Mouse (Mus musculus): ENCODE measurements around the gene Acvr1. TPM values are rescaled to one million over a fixed set of nuclear protein-coding genes. Genes with fewer than 3 reads are reported as not detected.

The Acvr1 gene
- 18.5 and 18.7 TPM in 2 replicates for polyA plus RNA-seq (2012; rRNA removed)

GRCm38 (mm10) chr2:58567066-58567810 is at the start of gene Acvr1, which contains the start of gene Upp2:
Gene Acvr1, minus strand, starts transcription at chr2:58567157.
Gene Upp2, plus strand, starts transcription at chr2:58567298.
- Histone ChIP-seq H3K27me3 (ENCODE audit: control insufficient read depth, insufficient read depth, low read length) (no peaks in the 10 kb centered on the region), H3K4me1 (ENCODE audit: control insufficient read depth, insufficient read depth, low read length) (peaks cover 15% of the 10 kb centered on the region), H3K4me3 (replicated peaks; ENCODE audit: insufficient read depth, low read depth, low read length) (peak within 1 kb of the TSS; percentile 91), H3K27ac (ENCODE audit: insufficient read depth, low read length) (peak within 1 kb of the TSS; percentile 80)
- DNase-seq: peak; percentile 93 to 94
- TF ChIP-seq CTCF (IDR thresholded peaks at IDR 0.05; ENCODE audit: borderline replicate concordance, insufficient read depth, low read depth, low read length): no peak
- TF ChIP-seq POLR2A (IDR thresholded peaks at IDR 0.05; ENCODE audit: borderline replicate concordance, insufficient read depth, low read length): peak; percentile 51; the same call in 1 of the 2 replicates
- WGBS: under 1% methylated on average over 50 of the region's 80 CpGs

GRCm38 (mm10) chr2:58615766-58616165 is 48.8 kb upstream of the Acvr1 start:
- H3K4me3 ChIP-seq (replicated peaks; ENCODE audit: insufficient read depth, low read depth, low read length): no peak overlapping the region
- H3K4me1 ChIP-seq (ENCODE audit: control insufficient read depth, insufficient read depth, low read length): peaks cover 9% of the 10 kb centered on the region
- DNase-seq: peak; percentile 18 to 31
- no peak overlapping the region for H3K27ac ChIP-seq (ENCODE audit: insufficient read depth, low read length)
- 36% methylated on average over 5 of the region's 5 CpGs for whole genome bisulfite sequencing
- TF ChIP-seq CTCF (IDR thresholded peaks at IDR 0.05; ENCODE audit: borderline replicate concordance, insufficient read depth, low read depth, low read length): no peak
- TF ChIP-seq POLR2A (IDR thresholded peaks at IDR 0.05; ENCODE audit: borderline replicate concordance, insufficient read depth, low read length): no peak
- H3K27me3 ChIP-seq (ENCODE audit: control insufficient read depth, insufficient read depth, low read length): no peaks in the 10 kb centered on the region

DNA sequence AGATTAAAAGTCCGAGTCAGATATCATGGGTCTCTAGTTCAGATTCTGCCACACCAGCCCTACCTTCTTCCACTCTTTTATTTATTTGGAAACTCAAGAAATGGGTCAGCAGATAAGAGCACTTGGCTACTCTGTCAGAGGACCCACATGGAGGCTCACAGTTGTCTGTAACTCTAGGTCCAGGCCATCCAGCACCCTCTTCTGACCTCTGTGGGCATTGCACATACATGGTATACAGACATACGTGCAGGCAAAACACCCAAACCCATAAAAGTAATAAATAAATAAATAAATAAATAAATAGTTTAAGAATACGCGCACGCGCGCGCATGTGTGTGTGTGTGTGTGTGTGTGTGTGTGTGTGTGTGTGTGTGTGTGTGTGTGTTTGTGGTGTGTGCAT is 47.9 kb upstream of the Acvr1 start:
- Histone ChIP-seq H3K27ac (ENCODE audit: insufficient read depth, low read length) (no peak overlapping the region), H3K4me3 (replicated peaks; ENCODE audit: insufficient read depth, low read depth, low read length) (no peak overlapping the region), H3K27me3 (ENCODE audit: control insufficient read depth, insufficient read depth, low read length) (no peaks in the 10 kb centered on the region), H3K4me1 (ENCODE audit: control insufficient read depth, insufficient read depth, low read length) (peaks cover 9% of the 10 kb centered on the region)
- DNase-seq: no peak
- over 99% methylated on average over 8 of the region's 8 CpGs for WGBS
- TF ChIP-seq CTCF (IDR thresholded peaks at IDR 0.05; ENCODE audit: borderline replicate concordance, insufficient read depth, low read depth, low read length) (no peak), POLR2A (IDR thresholded peaks at IDR 0.05; ENCODE audit: borderline replicate concordance, insufficient read depth, low read length) (no peak)

GRCm38 (mm10) chr2:58613720-58614119 is 46.8 kb upstream of the Acvr1 start:
- Histone ChIP-seq H3K4me1 (ENCODE audit: control insufficient read depth, insufficient read depth, low read length) (peaks cover 9% of the 10 kb centered on the region), H3K4me3 (replicated peaks; ENCODE audit: insufficient read depth, low read depth, low read length) (no peak overlapping the region), H3K27me3 (ENCODE audit: control insufficient read depth, insufficient read depth, low read length) (no peaks in the 10 kb centered on the region), H3K27ac (ENCODE audit: insufficient read depth, low read length) (no peak overlapping the region)
- 34% methylated on average over 3 of the region's 3 CpGs for WGBS
- TF ChIP-seq POLR2A (IDR thresholded peaks at IDR 0.05; ENCODE audit: borderline replicate concordance, insufficient read depth, low read length) (no peak), CTCF (IDR thresholded peaks at IDR 0.05; ENCODE audit: borderline replicate concordance, insufficient read depth, low read depth, low read length) (no peak)
- peak in 1 of 2 experiments; percentile 49 for DNase-seq

GRCm38 (mm10) chr2:58604791-58605190 is 37.8 kb upstream of the Acvr1 start:
- DNase-seq: no peak
- Histone ChIP-seq H3K4me1 (ENCODE audit: control insufficient read depth, insufficient read depth, low read length) (no peaks in the 10 kb centered on the region), H3K27me3 (ENCODE audit: control insufficient read depth, insufficient read depth, low read length) (no peaks in the 10 kb centered on the region), H3K4me3 (replicated peaks; ENCODE audit: insufficient read depth, low read depth, low read length) (no peak overlapping the region), H3K27ac (ENCODE audit: insufficient read depth, low read length) (no peak overlapping the region)
- TF ChIP-seq CTCF (IDR thresholded peaks at IDR 0.05; ENCODE audit: borderline replicate concordance, insufficient read depth, low read depth, low read length): no peak
- 98% methylated on average over 3 of the region's 3 CpGs for WGBS

DNA sequence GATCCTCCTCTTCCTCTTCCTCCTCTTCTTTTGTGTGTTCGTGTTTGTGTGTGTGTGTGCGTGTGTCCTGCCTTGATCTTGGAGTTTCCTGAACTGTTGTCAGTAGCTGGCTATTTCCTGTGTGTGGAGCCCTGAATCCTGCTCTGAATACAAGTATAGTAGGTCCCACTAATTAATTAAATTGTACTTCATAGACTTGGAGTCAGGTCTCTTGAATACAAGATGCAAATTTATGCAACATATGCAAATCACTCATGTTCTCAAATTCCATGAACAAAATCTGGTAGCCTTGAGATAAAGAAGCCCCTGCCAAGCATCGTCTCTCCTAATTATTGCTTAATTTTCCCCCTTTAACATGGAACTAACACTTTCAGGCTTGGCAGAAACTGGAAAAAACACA is 36.4 kb upstream of the Acvr1 start:
- TF ChIP-seq POLR2A (IDR thresholded peaks at IDR 0.05; ENCODE audit: borderline replicate concordance, insufficient read depth, low read length): no peak
- TF ChIP-seq CTCF (IDR thresholded peaks at IDR 0.05; ENCODE audit: borderline replicate concordance, insufficient read depth, low read depth, low read length): no peak
- no peak overlapping the region for H3K4me3 ChIP-seq (replicated peaks; ENCODE audit: insufficient read depth, low read depth, low read length)
- WGBS: 75% methylated on average over 3 of the region's 3 CpGs
- H3K4me1 ChIP-seq (ENCODE audit: control insufficient read depth, insufficient read depth, low read length): no peaks in the 10 kb centered on the region
- no peak overlapping the region for H3K27ac ChIP-seq (ENCODE audit: insufficient read depth, low read length)
- H3K27me3 ChIP-seq (ENCODE audit: control insufficient read depth, insufficient read depth, low read length): no peaks in the 10 kb centered on the region
- no peak for DNase-seq

DNA sequence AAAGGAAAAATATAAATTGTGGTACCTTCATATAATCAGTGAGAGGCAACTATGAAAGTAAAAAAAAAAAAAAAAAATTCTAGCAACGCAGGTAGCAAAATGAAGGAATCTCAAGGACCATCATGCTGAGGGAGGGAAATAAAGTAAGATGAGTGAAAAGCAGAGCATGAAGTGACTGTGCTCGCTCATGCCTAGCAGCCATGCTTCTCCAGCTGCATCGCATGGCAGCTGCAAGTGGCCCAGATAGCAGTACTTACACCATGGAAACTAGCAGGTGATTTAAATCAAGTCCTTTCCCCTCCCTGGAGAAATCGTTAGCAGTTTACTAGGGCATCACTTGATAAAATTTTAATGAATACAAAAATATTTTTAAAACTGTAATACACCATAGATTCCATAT is 34.4 kb upstream of the Acvr1 start:
- 71% methylated on average over 4 of the region's 4 CpGs for WGBS
- Histone ChIP-seq H3K4me1 (ENCODE audit: control insufficient read depth, insufficient read depth, low read length) (peaks cover 7% of the 10 kb centered on the region), H3K27me3 (ENCODE audit: control insufficient read depth, insufficient read depth, low read length) (no peaks in the 10 kb centered on the region), H3K27ac (ENCODE audit: insufficient read depth, low read length) (no peak overlapping the region), H3K4me3 (replicated peaks; ENCODE audit: insufficient read depth, low read depth, low read length) (no peak overlapping the region)
- no peak for DNase-seq
- TF ChIP-seq CTCF (IDR thresholded peaks at IDR 0.05; ENCODE audit: borderline replicate concordance, insufficient read depth, low read depth, low read length) (no peak), POLR2A (IDR thresholded peaks at IDR 0.05; ENCODE audit: borderline replicate concordance, insufficient read depth, low read length) (no peak)

- WGBS: 97% methylated on average over 6 of the region's 6 CpGs
- no peak for DNase-seq
- H3K27me3 ChIP-seq (ENCODE audit: control insufficient read depth, insufficient read depth, low read length): no peaks in the 10 kb centered on the region
- H3K27ac ChIP-seq (ENCODE audit: insufficient read depth, low read length): no peak overlapping the region
- peaks cover 10% of the 10 kb centered on the region for H3K4me1 ChIP-seq (ENCODE audit: control insufficient read depth, insufficient read depth, low read length)
- no peak overlapping the region for H3K4me3 ChIP-seq (replicated peaks; ENCODE audit: insufficient read depth, low read depth, low read length)
- TF ChIP-seq CTCF (IDR thresholded peaks at IDR 0.05; ENCODE audit: borderline replicate concordance, insufficient read depth, low read depth, low read length) (no peak), POLR2A (IDR thresholded peaks at IDR 0.05; ENCODE audit: borderline replicate concordance, insufficient read depth, low read length) (no peak)
These were observed 32.7 kb upstream of the Acvr1 start for GRCm38 (mm10) chr2:58599639-58600038.
